ENCODE assay signal across 12 mouse cellular contexts in genomic region chr8:61615711-61616697, GRCm38 (mm10).
DNase-seq lines count a peak whose midpoint lies in the region; ATAC-seq and TF ChIP-seq lines count a peak whose summit lies in the region.
"Had no signal": no experiment of that assay in that cellular context is flagged by ENCODE, and none has a peak within 500 bp of the region (broad histone marks: within the 10 kb centered on the region; RNA-seq: fewer than 3 reads in every experiment).

No protein-coding gene starts in this region.

- H3K27ac ChIP-seq in lung, embryonic 16.5 days (ENCODE audit: low read length) = peak overlapping the region; percentile 48; the same call in 1 of the 2 replicates
- peak overlapping the region; percentile 84 for H3K27ac ChIP-seq in embryonic fibroblast, embryonic 13.5 days (ENCODE audit: insufficient read depth, low read length)
- peak overlapping the region; percentile 15; the same call in 1 of the 2 replicates for H3K27ac ChIP-seq in limb, embryonic 13.5 days
- no peak overlapping the region for H3K27ac ChIP-seq in neural tube, embryonic 15.5 days (replicated peaks)
- H3K27ac ChIP-seq in kidney, embryonic 15.5 days = no peak overlapping the region
- H3K27ac ChIP-seq: left cerebral cortex, adult 2 months had no signal

- TF ChIP-seq CTCF in lung, adult 2 months (IDR thresholded peaks at IDR 0.05; ENCODE audit: insufficient read depth, low read length) = no peak
- no peak for TF ChIP-seq CTCF in embryonic fibroblast, embryonic 13.5 days (IDR thresholded peaks at IDR 0.05; ENCODE audit: borderline replicate concordance, insufficient read depth, low read length)

- H3K9me3 ChIP-seq in lung, embryonic 16.5 days (ENCODE audit: control insufficient read depth, low read length) = no peaks in the 10 kb centered on the region
- no peaks in the 10 kb centered on the region for H3K9me3 ChIP-seq in limb, embryonic 13.5 days
- H3K9me3 ChIP-seq in neural tube, embryonic 15.5 days (replicated peaks) = no peaks in the 10 kb centered on the region
- H3K9me3 ChIP-seq in kidney, embryonic 15.5 days (replicated peaks) = no peaks in the 10 kb centered on the region

- TF ChIP-seq POLR2A in lung, adult 2 months (IDR thresholded peaks at IDR 0.05; ENCODE audit: borderline replicate concordance, extremely low read depth, low read depth, low read length) = no peak
- no peak for TF ChIP-seq POLR2A in embryonic fibroblast, embryonic 13.5 days (IDR thresholded peaks at IDR 0.05; ENCODE audit: low read depth, low read length)

- H3K4me1 ChIP-seq in lung, embryonic 16.5 days (replicated peaks; ENCODE audit: control insufficient read depth, insufficient read depth, low read length) = peaks cover 3% of the 10 kb centered on the region
- no peaks in the 10 kb centered on the region; the same call in 1 of the 2 replicates for H3K4me1 ChIP-seq in lung, adult 2 months (ENCODE audit: control insufficient read depth, insufficient read depth, low read length)
- peaks cover 16% of the 10 kb centered on the region for H3K4me1 ChIP-seq in embryonic fibroblast, embryonic 13.5 days (ENCODE audit: control insufficient read depth, insufficient read depth, low read length)
- H3K4me1 ChIP-seq in limb, embryonic 13.5 days = peaks cover 16% of the 10 kb centered on the region
- H3K4me1 ChIP-seq in neural tube, embryonic 15.5 days = peaks cover 5% of the 10 kb centered on the region; the same call in 1 of the 2 replicates
- H3K4me1 ChIP-seq in kidney, embryonic 15.5 days = 0 out of 2 replicates have a peak, but pooled peaks cover 4% of the 10 kb centered on the region

- 44% methylated on average over 9 of the region's 9 CpGs for WGBS in lung, embryonic 16.5 days
- 47% methylated on average over 9 of the region's 9 CpGs for WGBS in lung, adult 2 months
- 60% methylated on average over 9 of the region's 9 CpGs for WGBS in limb, embryonic 13.5 days
- 81% methylated on average over 9 of the region's 9 CpGs for WGBS in neural tube, embryonic 15.5 days
- WGBS in kidney, embryonic 15.5 days = 77% methylated on average over 9 of the region's 9 CpGs

- H3K4me2 ChIP-seq in lung, embryonic 16.5 days (ENCODE audit: low read depth, low read length) = no peak overlapping the region
- no peak overlapping the region for H3K4me2 ChIP-seq in limb, embryonic 13.5 days (replicated peaks)
- H3K4me2 ChIP-seq in neural tube, embryonic 15.5 days = no peak overlapping the region
- no peak overlapping the region for H3K4me2 ChIP-seq in kidney, embryonic 15.5 days

- H3K36me3 ChIP-seq in lung, embryonic 16.5 days (ENCODE audit: control insufficient read depth, insufficient read depth, low read length) = no peaks in the 10 kb centered on the region
- no peaks in the 10 kb centered on the region for H3K36me3 ChIP-seq in limb, embryonic 13.5 days
- no peaks in the 10 kb centered on the region for H3K36me3 ChIP-seq in neural tube, embryonic 15.5 days
- H3K36me3 ChIP-seq in kidney, embryonic 15.5 days = no peaks in the 10 kb centered on the region

- no peak for DNase-seq in lung, adult 2 months
- DNase-seq in right cerebral cortex, postnatal 4 days = no peak
- DNase-seq: kidney, postnatal 25 days had no signal

- ATAC-seq in lung, embryonic 16.5 days (ENCODE audit: low read depth) = peak; percentile 79
- no peak for ATAC-seq in limb, embryonic 13.5 days (ENCODE audit: low FRiP score, low read depth)
- peak; percentile 84 for ATAC-seq in megakaryocyte-erythroid progenitor cell, adult 5-6 weeks (replicated peaks; ENCODE audit: low FRiP score, low TSS enrichment, poor library complexity, severe bottlenecking)
- ATAC-seq in neural tube, embryonic 15.5 days (ENCODE audit: low FRiP score) = no peak
- ATAC-seq in kidney, embryonic 15.5 days (replicated peaks; ENCODE audit: low FRiP score) = no peak
- ATAC-seq: activated CD4-positive, CD25-positive, alpha-beta regulatory T cell, adult 4 months had no signal

- H3K9ac ChIP-seq in lung, embryonic 16.5 days (ENCODE audit: low read length) = no peak overlapping the region
- H3K9ac ChIP-seq in limb, embryonic 13.5 days = no peak overlapping the region
- no peak overlapping the region for H3K9ac ChIP-seq in neural tube, embryonic 15.5 days (replicated peaks)
- H3K9ac ChIP-seq in kidney, embryonic 15.5 days = no peak overlapping the region

- H3K4me3 ChIP-seq in lung, embryonic 16.5 days (ENCODE audit: low read length) = no peak overlapping the region
- no peak overlapping the region for H3K4me3 ChIP-seq in lung, adult 2 months (replicated peaks; ENCODE audit: extremely low read depth, low read depth, low read length)
- H3K4me3 ChIP-seq in embryonic fibroblast, embryonic 13.5 days (ENCODE audit: insufficient read depth, low read length) = no peak overlapping the region
- H3K4me3 ChIP-seq in limb, embryonic 13.5 days = no peak overlapping the region
- H3K4me3 ChIP-seq in neural tube, embryonic 15.5 days (replicated peaks) = no peak overlapping the region
- H3K4me3 ChIP-seq in kidney, embryonic 15.5 days (replicated peaks) = no peak overlapping the region
- H3K4me3 ChIP-seq: erythroblast, embryonic 14.5 days; left cerebral cortex, adult 2 months had no signal

- no peaks in the 10 kb centered on the region for H3K27me3 ChIP-seq in lung, embryonic 16.5 days (ENCODE audit: control insufficient read depth, insufficient read depth, low read depth, low read length)
- H3K27me3 ChIP-seq in limb, embryonic 13.5 days = no peaks in the 10 kb centered on the region
- H3K27me3 ChIP-seq in neural tube, embryonic 15.5 days (replicated peaks) = no peaks in the 10 kb centered on the region
- no peaks in the 10 kb centered on the region for H3K27me3 ChIP-seq in kidney, embryonic 15.5 days

Comparison
In these comparisons a context has a peak if more than half of its experiments do, and no peak if none do; other contexts are left out.
1. ATAC-seq: peak in lung, embryonic 16.5 days (single experiment) and megakaryocyte-erythroid progenitor cell, adult 5-6 weeks (single experiment); none in limb, embryonic 13.5 days (single experiment), neural tube, embryonic 15.5 days (single experiment) and kidney, embryonic 15.5 days (single experiment).
2. H3K27ac ChIP-seq: peak in lung, embryonic 16.5 days (single experiment), embryonic fibroblast, embryonic 13.5 days (single experiment) and limb, embryonic 13.5 days (single experiment); none in neural tube, embryonic 15.5 days (single experiment) and kidney, embryonic 15.5 days (single experiment).